Mouse (Mus musculus): Measurements from ENCODE around the gene Gm8011. TPM values are rescaled to one million over a fixed set of nuclear protein-coding genes. Genes with fewer than 3 reads are reported as not detected.
"Not testable (repeated sequence)": the region's sequence is repeated elsewhere in the genome, so short reads cannot be mapped to it uniquely, and the experiment has no call there.

Gm8011 gene
- not detected in 2 replicates for total RNA-seq (2017)

- ATAC-seq (replicated peaks; ENCODE audit: low read depth, poor library complexity, severe bottlenecking): not testable (repeated sequence)
These were observed at the start of gene Gm8011 for GRCm38 (mm10) chr14:42463581-42463980. Gene Gm8011, plus strand, starts transcription at chr14:42463881.

GRCm38 (mm10) chr14:42439573-42439972, 24.1 kb upstream of the Gm8011 start, which contains the start of gene Gm8005:
Gene Gm8005, minus strand, starts transcription at chr14:42439673.
- ATAC-seq (replicated peaks; ENCODE audit: low read depth, poor library complexity, severe bottlenecking): not testable (repeated sequence)

DNA sequence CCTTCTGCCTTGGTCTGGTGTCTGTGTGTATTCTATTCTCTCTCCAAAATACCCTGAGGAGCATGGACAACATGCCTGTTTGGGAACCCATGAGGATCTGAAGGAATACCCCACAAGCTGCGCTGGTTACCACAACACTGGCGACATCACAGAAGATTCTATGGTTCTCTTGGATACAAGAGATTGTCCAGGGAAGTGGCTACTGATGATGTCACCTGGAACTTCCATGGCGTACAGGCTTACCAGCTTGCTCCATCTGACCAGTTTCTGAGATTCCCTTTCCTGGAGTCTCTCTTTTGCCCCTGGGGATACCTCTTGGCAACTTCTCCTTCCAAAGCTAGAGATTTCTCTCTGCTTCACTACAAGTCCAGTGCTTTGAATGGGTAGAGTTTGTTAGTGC, 38.6 kb downstream of the Gm8011 start, which contains the start of gene Gm8020:
TSS of gene Gm8020 (minus strand) at position 101 of the 400 bp plus-strand sequence.
- not testable (repeated sequence) for ATAC-seq (replicated peaks; ENCODE audit: low read depth, poor library complexity, severe bottlenecking)

Other genes starting within 250 kb of the Gm8011 start
- not detected in 2 replicates for gene Gm17026, start 203.8 kb upstream of the Gm8011 start, total RNA-seq (2017)
- not detected in 2 replicates for gene Gm9611, start 166.5 kb upstream of the Gm8011 start, total RNA-seq (2017)
- gene Gm7995, start 153.7 kb upstream of the Gm8011 start, total RNA-seq (2017): not detected in 2 replicates
- gene Gm8005, start 24.2 kb upstream of the Gm8011 start, total RNA-seq (2017): not detected in 2 replicates
- not detected in 2 replicates for gene Gm8020, start 38.5 kb downstream of the Gm8011 start, total RNA-seq (2017)
- not detected in 2 replicates for gene Gm8024, start 60.4 kb downstream of the Gm8011 start, total RNA-seq (2017)
- gene Gm17124, start 136.0 kb downstream of the Gm8011 start, total RNA-seq (2017): not detected in 2 replicates
- gene Gm3633, start 178.0 kb downstream of the Gm8011 start, total RNA-seq (2017): not detected in 2 replicates
- not detected in 2 replicates for gene Gm10378, start 192.1 kb downstream of the Gm8011 start, total RNA-seq (2017)